Mouse (Mus musculus): ENCODE data around the gene Gm10436. TPM values are rescaled to one million over a fixed set of nuclear protein-coding genes. Genes with fewer than 3 reads are reported as not detected.
"Not testable (repeated sequence)": the region's sequence is repeated elsewhere in the genome, so short reads cannot be mapped to it uniquely, and the experiment has no call there.

Gene Gm10436
- polyA plus RNA-seq (2016; fragmentation: Nextera tagmentation; extraction: Ambion mirVana) = not detected in 2 replicates

GRCm38 (mm10) chr12:88182008-88182407 is at the start of gene Gm10436:
Gene Gm10436, minus strand, starts transcription at chr12:88182108.
- not testable (repeated sequence) for H3K36me3 ChIP-seq; ATAC-seq; H3K9ac ChIP-seq; H3K4me1 ChIP-seq; H3K4me3 ChIP-seq; H3K27me3 ChIP-seq (replicated peaks); H3K27ac ChIP-seq; H3K9me3 ChIP-seq (replicated peaks); H3K4me2 ChIP-seq
- WGBS (ENCODE audit: insufficient replicate concordance) = 44% methylated on average over 1 of the region's 1 CpGs

GRCm38 (mm10) chr12:88219445-88219844 is 37.5 kb upstream of the Gm10436 start:
- no peak for ATAC-seq
- Histone ChIP-seq H3K9ac (no peak overlapping the region), H3K36me3 (no peaks in the 10 kb centered on the region), H3K4me1 (no peaks in the 10 kb centered on the region), H3K9me3 (replicated peaks) (peaks cover 4% of the 10 kb centered on the region; the same call in 1 of the 2 replicates), H3K27me3 (replicated peaks) (no peaks in the 10 kb centered on the region), H3K27ac (no peak overlapping the region), H3K4me2 (no peak overlapping the region), H3K4me3 (no peak overlapping the region)
- 77% methylated on average over 3 of the region's 3 CpGs for WGBS (ENCODE audit: insufficient replicate concordance)

- not testable (repeated sequence) for H3K27me3 ChIP-seq (replicated peaks); ATAC-seq; H3K4me1 ChIP-seq; H3K36me3 ChIP-seq; H3K4me3 ChIP-seq; H3K4me2 ChIP-seq; H3K9ac ChIP-seq; H3K9me3 ChIP-seq (replicated peaks); H3K27ac ChIP-seq
Measured at GRCm38 (mm10) chr12:88218059-88218458, 36.2 kb upstream of the Gm10436 start.

- Histone ChIP-seq H3K4me2 (no peak overlapping the region), H3K9me3 (replicated peaks) (peaks cover 4% of the 10 kb centered on the region; the same call in 1 of the 2 replicates), H3K9ac (no peak overlapping the region), H3K36me3 (no peaks in the 10 kb centered on the region), H3K4me1 (no peaks in the 10 kb centered on the region), H3K27ac (no peak overlapping the region), H3K4me3 (no peak overlapping the region), H3K27me3 (replicated peaks) (no peaks in the 10 kb centered on the region)
- WGBS (ENCODE audit: insufficient replicate concordance) = 76% methylated on average over 12 of the region's 12 CpGs
- no peak for ATAC-seq
Measured at GRCm38 (mm10) chr12:88214641-88215040, 32.7 kb upstream of the Gm10436 start.

GRCm38 (mm10) chr12:88211458-88211857 is 29.6 kb upstream of the Gm10436 start:
- not testable (repeated sequence) for ATAC-seq; H3K4me1 ChIP-seq; H3K9ac ChIP-seq; H3K27ac ChIP-seq; H3K4me2 ChIP-seq; H3K36me3 ChIP-seq; H3K4me3 ChIP-seq; H3K27me3 ChIP-seq (replicated peaks)
- 68% methylated on average over 9 of the region's 9 CpGs for WGBS (ENCODE audit: insufficient replicate concordance)
- peaks cover 14% of the 10 kb centered on the region; the same call in 1 of the 2 replicates for H3K9me3 ChIP-seq (replicated peaks)

GRCm38 (mm10) chr12:88202856-88203255 is 20.9 kb upstream of the Gm10436 start:
- Histone ChIP-seq H3K27me3 (replicated peaks) (no peaks in the 10 kb centered on the region), H3K9me3 (replicated peaks) (0 out of 2 replicates have a peak, but pooled peaks cover 6% of the 10 kb centered on the region), H3K4me2 (no peak overlapping the region), H3K4me3 (no peak overlapping the region), H3K4me1 (no peaks in the 10 kb centered on the region), H3K9ac (no peak overlapping the region), H3K36me3 (no peaks in the 10 kb centered on the region), H3K27ac (no peak overlapping the region)
- 72% methylated on average over 2 of the region's 2 CpGs for WGBS (ENCODE audit: insufficient replicate concordance)
- ATAC-seq = no peak

Other genes starting within 250 kb of the Gm10436 start
- gene Gm2042, start 228.0 kb downstream of the Gm10436 start, polyA plus RNA-seq (2016; fragmentation: Nextera tagmentation; extraction: Ambion mirVana) = not detected in 2 replicates
- not detected in 2 replicates for gene Gm2075, start 170.3 kb downstream of the Gm10436 start, polyA plus RNA-seq (2016; fragmentation: Nextera tagmentation; extraction: Ambion mirVana)
- gene Gm6803, start 163.3 kb downstream of the Gm10436 start, polyA plus RNA-seq (2016; fragmentation: Nextera tagmentation; extraction: Ambion mirVana) = not detected in 2 replicates
- gene Gm2056, start 155.1 kb downstream of the Gm10436 start, polyA plus RNA-seq (2016; fragmentation: Nextera tagmentation; extraction: Ambion mirVana) = not detected in 2 replicates
- gene Gm16368, start 98.4 kb downstream of the Gm10436 start, polyA plus RNA-seq (2016; fragmentation: Nextera tagmentation; extraction: Ambion mirVana) = not detected in 2 replicates
- gene Gm8332, start 68.0 kb upstream of the Gm10436 start, polyA plus RNA-seq (2016; fragmentation: Nextera tagmentation; extraction: Ambion mirVana) = not detected in 2 replicates
- not detected in 2 replicates for gene Gm5662, start 92.4 kb upstream of the Gm10436 start, polyA plus RNA-seq (2016; fragmentation: Nextera tagmentation; extraction: Ambion mirVana)
- not detected in 2 replicates for gene Gm5039, start 141.9 kb upstream of the Gm10436 start, polyA plus RNA-seq (2016; fragmentation: Nextera tagmentation; extraction: Ambion mirVana)
- 10.6 and 11.3 TPM in 2 replicates for gene Adck1, start 178.4 kb upstream of the Gm10436 start, polyA plus RNA-seq (2016; fragmentation: Nextera tagmentation; extraction: Ambion mirVana)